Comparison of ENCODE assay signal across 9 mouse cellular contexts in genomic region chr15:95370720-95371395, GRCm38 (mm10).
DNase-seq lines count a peak whose midpoint lies in the region; ATAC-seq lines count a peak whose summit lies in the region.
"Had no signal": no experiment of that assay in that cellular context is flagged by ENCODE, and none has a peak within 500 bp of the region (broad histone marks: within the 10 kb centered on the region; RNA-seq: fewer than 3 reads in every experiment).

No protein-coding gene starts in this region.

- no peaks in the 10 kb centered on the region for H3K9me3 ChIP-seq in midbrain, embryonic 12.5 days
- H3K9me3 ChIP-seq in midbrain, embryonic 16.5 days (replicated peaks; ENCODE audit: control insufficient read depth, low read length, poor library complexity, severe bottlenecking): no peaks in the 10 kb centered on the region

- H3K27ac ChIP-seq in midbrain, embryonic 12.5 days (replicated peaks): 0 out of 2 replicates have a peak overlapping the region, but pooled peaks have one; percentile 20
- H3K27ac ChIP-seq in midbrain, embryonic 16.5 days (ENCODE audit: low read length): no peak overlapping the region
- H3K27ac ChIP-seq: liver, embryonic 14.5 days had no signal

- no peak overlapping the region for H3K4me3 ChIP-seq in midbrain, embryonic 12.5 days
- no peak overlapping the region for H3K4me3 ChIP-seq in midbrain, embryonic 16.5 days (ENCODE audit: low read depth, low read length)

- no peaks in the 10 kb centered on the region for H3K36me3 ChIP-seq in midbrain, embryonic 12.5 days
- no peaks in the 10 kb centered on the region for H3K36me3 ChIP-seq in midbrain, embryonic 16.5 days (ENCODE audit: control insufficient read depth, insufficient read depth, low read length)

- WGBS in midbrain, embryonic 12.5 days: 82% methylated on average over 16 of the region's 16 CpGs
- WGBS in midbrain, embryonic 16.5 days: 69% methylated on average over 16 of the region's 16 CpGs

- H3K9ac ChIP-seq in midbrain, embryonic 12.5 days (replicated peaks): no peak overlapping the region
- H3K9ac ChIP-seq in midbrain, embryonic 16.5 days (ENCODE audit: low read depth, low read length): no peak overlapping the region
- H3K9ac ChIP-seq: liver, embryonic 14.5 days had no signal

- no peaks in the 10 kb centered on the region for H3K27me3 ChIP-seq in midbrain, embryonic 12.5 days
- no peaks in the 10 kb centered on the region for H3K27me3 ChIP-seq in midbrain, embryonic 16.5 days (ENCODE audit: control insufficient read depth, insufficient read depth, low read depth, low read length)

- DNase-seq in layer of hippocampus, postnatal 14 days (ENCODE audit: low spot score in 2 of 2): peak; percentile 34 to 52
- peak; percentile 20 to 40 for DNase-seq in right cerebral cortex, postnatal 36 days (ENCODE audit: low spot score in 2 of 2)
- no peak for DNase-seq in kidney, adult 8-10 months
- no peak for DNase-seq in kidney, adult 11 months
- DNase-seq in testis, postnatal 14 days (ENCODE audit: low spot score): no peak

- no peak overlapping the region for H3K4me2 ChIP-seq in midbrain, embryonic 12.5 days (replicated peaks)
- H3K4me2 ChIP-seq in midbrain, embryonic 16.5 days (ENCODE audit: low read length): no peak overlapping the region

- 0 out of 2 replicates have a peak, but pooled peaks cover 2% of the 10 kb centered on the region for H3K4me1 ChIP-seq in midbrain, embryonic 12.5 days
- no peaks in the 10 kb centered on the region for H3K4me1 ChIP-seq in midbrain, embryonic 16.5 days (ENCODE audit: control insufficient read depth, insufficient read depth, low read length)

- ATAC-seq in midbrain, embryonic 12.5 days (ENCODE audit: low FRiP score, low read depth): no peak
- ATAC-seq in midbrain, embryonic 16.5 days: no peak
- ATAC-seq in cerebellum, adult (ENCODE audit: insufficient number of reproducible peaks, low FRiP score, low TSS enrichment): peak; percentile 75

Comparison
In these comparisons a context has a peak if more than half of its experiments do, and no peak if none do; other contexts are left out.
1. DNase-seq: peak in layer of hippocampus, postnatal 14 days (2 of 2) and right cerebral cortex, postnatal 36 days (2 of 2); none in kidney, adult 8-10 months (0 of 2), kidney, adult 11 months (single experiment) and testis, postnatal 14 days (single experiment).